Mouse (Mus musculus) embryo, embryonic 11 days (tissue): ENCODE data around the gene Krtap15.

Experiments used
- DNase-seq: peaks from one replicate; pipeline ENCODE4 v3.0.0-alpha.2; 2015

Gene Krtap15

DNA sequence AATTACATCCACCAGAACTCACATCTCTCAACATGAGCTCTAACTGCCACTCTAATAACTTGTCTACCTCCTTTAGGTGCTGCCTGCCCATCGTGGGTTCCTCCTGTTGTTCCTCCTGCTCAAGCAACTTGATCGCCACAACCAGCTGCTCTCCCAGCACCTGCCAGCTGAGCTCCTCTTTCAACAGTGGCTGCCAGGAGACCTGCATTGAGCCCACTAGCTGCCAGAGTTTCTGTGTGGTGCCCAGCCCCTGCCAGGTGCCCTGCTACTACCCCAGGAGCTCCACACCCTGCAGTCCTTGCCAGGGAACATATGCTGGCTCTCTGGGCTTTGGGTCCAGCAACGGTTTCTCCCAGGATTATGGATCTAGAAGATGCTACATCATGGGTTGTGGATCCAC is at the start of gene Krtap15:
Krtap15 (plus strand) TSS at position 150 of the 400 bp plus-strand sequence.
- no peak for DNase-seq

GRCm38 (mm10) chr16:88774106-88774505 is 45.9 kb upstream of the Krtap15 start, which contains the start of gene 2310057N15Rik:
Gene 2310057N15Rik (minus strand): TSS chr16:88774206.
- DNase-seq: no peak

- no peak for DNase-seq
Observed at GRCm38 (mm10) chr16:88777596-88777995, 42.4 kb upstream of the Krtap15 start, which contains the start of gene Gm5965. Gene Gm5965 (plus strand): TSS chr16:88777896.

DNA sequence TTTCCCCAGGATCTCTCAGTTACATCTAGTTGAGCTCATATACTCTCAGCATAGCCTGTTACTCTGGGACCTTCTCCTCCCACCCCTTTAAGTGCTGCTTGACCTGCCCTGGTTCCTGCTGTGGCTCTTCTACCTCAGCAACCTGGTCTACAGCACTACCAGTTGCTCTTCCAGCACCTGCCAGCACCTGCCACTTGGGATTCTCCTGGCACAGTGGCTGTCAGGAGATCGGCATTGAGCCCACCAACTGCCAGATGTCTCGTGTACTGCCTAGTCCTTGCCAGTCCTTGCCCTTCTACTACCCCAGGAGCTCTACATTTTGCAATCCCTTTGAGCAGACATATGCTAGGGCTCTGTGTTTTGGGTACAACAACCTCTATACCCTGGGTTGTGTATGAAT is 33.2 kb upstream of the Krtap15 start:
- no peak for DNase-seq

DNA sequence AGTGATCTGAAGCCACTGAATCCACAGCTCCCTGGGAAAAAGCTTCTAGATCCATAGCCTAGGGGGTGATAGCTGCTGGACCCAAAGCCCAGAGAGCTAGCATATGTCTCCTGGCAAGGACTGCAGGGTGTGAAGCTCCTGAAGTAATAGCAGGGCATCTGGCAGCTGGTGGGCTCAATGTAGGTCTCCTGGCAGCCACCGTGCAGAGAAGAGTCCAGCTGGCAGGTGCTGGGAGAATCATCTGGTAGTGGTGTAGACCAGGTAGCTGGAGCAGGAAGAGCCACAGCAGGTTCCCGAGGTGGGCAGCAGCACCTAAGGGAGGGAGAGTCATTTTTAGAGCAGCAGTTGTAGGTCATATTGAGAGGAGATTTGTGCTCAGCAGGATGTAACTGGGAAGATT is 8.2 kb upstream of the Krtap15 start, which contains the start of gene Gm20741:
Gm20741 (minus strand) TSS at position 394 of the 400 bp plus-strand sequence.
- DNase-seq: no peak

DNA sequence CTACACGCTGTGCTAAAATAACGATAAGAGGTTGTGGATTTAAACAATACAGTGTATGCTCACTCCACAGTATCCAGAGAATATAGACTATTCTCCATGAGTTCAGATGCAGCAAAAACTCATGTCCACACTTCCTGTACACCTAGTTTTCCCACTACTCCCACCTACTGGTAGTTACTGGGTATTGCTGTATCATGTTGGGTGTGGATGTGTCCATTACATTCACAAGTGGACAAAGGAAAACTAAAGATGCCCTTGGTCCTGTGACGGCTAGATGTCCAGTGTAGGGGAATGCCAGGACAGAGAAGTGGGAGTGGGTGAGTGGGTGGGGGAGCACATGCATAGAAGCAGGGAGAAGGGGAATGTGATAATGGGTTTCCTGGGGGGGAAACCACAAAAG is 3.7 kb downstream of the Krtap15 start:
- DNase-seq: peak; percentile 52

GRCm38 (mm10) chr16:88826095-88826652 is 6.2 kb downstream of the Krtap15 start, which contains the start of gene Krtap14:
Gene Krtap14 (minus strand): TSS chr16:88826145.
- peak; percentile 19 for DNase-seq

GRCm38 (mm10) chr16:88826978-88827377 is 7.0 kb downstream of the Krtap15 start:
- DNase-seq: peak; percentile 50

GRCm38 (mm10) chr16:88847363-88847762 is 27.3 kb downstream of the Krtap15 start:
- no peak for DNase-seq

GRCm38 (mm10) chr16:88848558-88848957 is 28.5 kb downstream of the Krtap15 start:
- no peak for DNase-seq

GRCm38 (mm10) chr16:88851450-88851849 is 31.4 kb downstream of the Krtap15 start:
- peak; percentile 58 for DNase-seq

DNA sequence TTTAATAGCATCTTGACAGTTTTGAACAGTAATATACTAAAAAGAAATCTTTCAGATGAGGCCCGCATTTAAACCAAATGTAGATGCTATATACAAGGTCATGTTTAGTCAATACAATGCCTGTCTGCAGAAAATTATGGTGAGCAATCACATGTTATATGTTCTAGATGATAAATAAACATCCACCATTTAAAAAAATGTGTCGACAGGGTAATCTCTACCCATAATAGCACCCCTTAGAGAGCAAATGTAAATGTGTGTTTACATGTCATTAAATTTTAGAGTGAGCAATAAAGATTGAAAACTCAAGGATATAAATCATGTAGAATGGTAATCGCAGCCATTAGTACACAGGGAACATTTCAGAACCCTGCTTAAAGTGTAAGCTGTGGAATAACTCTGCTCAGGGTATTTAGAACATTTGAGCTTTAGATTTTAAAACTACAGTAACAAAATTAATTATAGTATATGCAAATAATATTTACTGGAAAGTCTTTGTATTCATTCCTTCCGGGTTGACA is 44.9 kb downstream of the Krtap15 start:
- DNase-seq: no peak

- DNase-seq: no peak
Observed at GRCm38 (mm10) chr16:88869311-88869710, 49.3 kb downstream of the Krtap15 start, which contains the start of gene Krtap19-1. Gene Krtap19-1 (minus strand): TSS chr16:88869411.

- DNase-seq: no peak
Observed at GRCm38 (mm10) chr16:88874169-88874568, 54.2 kb downstream of the Krtap15 start, which contains the start of gene Krtap19-2. Gene Krtap19-2 (minus strand): TSS chr16:88874269.

- DNase-seq: no peak
Observed at GRCm38 (mm10) chr16:88877938-88878337, 57.9 kb downstream of the Krtap15 start, which contains the start of gene Krtap19-3. Gene Krtap19-3 (minus strand): TSS chr16:88878038.
